Mouse (Mus musculus) myocyte (in vitro differentiated cells): ENCODE measurements around the gene Pard3b.

Source experiments
- CEBPB ChIP-seq: IDR thresholded peaks from 2 replicates; pipeline ENCODE4 v1.6.1; 2011; ENCODE audit warnings: mild to moderate bottlenecking, moderate library complexity; ENCODE audit not compliant: poor library complexity, insufficient read depth, severe bottlenecking
- MAX ChIP-seq: IDR thresholded peaks from one replicate; pipeline ENCODE4 v1.6.1; 2011; ENCODE audit warnings: low read depth, mild to moderate bottlenecking, control low read depth
- MYOD1 ChIP-seq, 3 experiments: IDR thresholded peaks; one replicate each; pipeline ENCODE4 v1.6.1; 2011; ENCODE audit warnings: control low read depth in 2 of 3, low read depth in 2 of 3, mild to moderate bottlenecking in 2 of 3, moderate library complexity in 1 of 3; ENCODE audit not compliant: insufficient read length in 2 of 3, control insufficient read depth in 1 of 3
- MYOG ChIP-seq, 3 experiments: IDR thresholded peaks; one replicate each; pipeline ENCODE4 v1.6.1; 2011; ENCODE audit warnings: control low read depth in 2 of 3, low read depth in 2 of 3, mild to moderate bottlenecking in 2 of 3; ENCODE audit not compliant: insufficient read length in 2 of 3, control insufficient read depth in 1 of 3, insufficient read depth in 1 of 3
- POLR2A ChIP-seq: IDR thresholded peaks from one replicate; pipeline ENCODE4 v1.6.1; 2011; ENCODE audit warnings: low read depth, mild to moderate bottlenecking, control low read depth, moderate library complexity; ENCODE audit not compliant: insufficient read length
- POLR2AphosphoS2 ChIP-seq: IDR thresholded peaks from one replicate; pipeline ENCODE4 v1.6.1; 2011; ENCODE audit warnings: low read depth, control low read depth; ENCODE audit not compliant: insufficient read length
- REST ChIP-seq: IDR thresholded peaks from one replicate; pipeline ENCODE4 v1.6.1; 2011; ENCODE audit warnings: mild to moderate bottlenecking, control low read depth, moderate library complexity; ENCODE audit not compliant: insufficient read depth, insufficient read length
- TCF12 ChIP-seq: IDR thresholded peaks from one replicate; pipeline ENCODE4 v1.6.1; 2011; ENCODE audit warnings: mild to moderate bottlenecking, control low read depth; ENCODE audit not compliant: poor library complexity, insufficient read depth, severe bottlenecking
- TCF3 ChIP-seq: IDR thresholded peaks from one replicate; pipeline ENCODE4 v1.6.1; 2011; ENCODE audit warnings: low read depth, control low read depth; ENCODE audit not compliant: insufficient read length
- USF1 ChIP-seq: IDR thresholded peaks from one replicate; pipeline ENCODE4 v1.6.1; 2011; ENCODE audit warnings: low read depth, mild to moderate bottlenecking, control low read depth, moderate library complexity

GRCm38 (mm10) chr1:62053167-62053638 is 414.6 kb downstream of the Pard3b start:
- TF ChIP-seq POLR2A (no peak), USF1 (no peak), TCF12 (no peak), POLR2AphosphoS2 (no peak), MAX (no peak), MYOD1 (IDR thresholded peaks at IDR 0.05; ENCODE audit: control insufficient read depth in 1 of 3, insufficient read length in 2 of 3, low read depth in 2 of 3) (no peak), MYOG (IDR thresholded peaks at IDR 0.05; ENCODE audit: control insufficient read depth in 1 of 3, insufficient read depth in 1 of 3, insufficient read length in 2 of 3, low read depth in 2 of 3) (no peak), CEBPB (no peak), TCF3 (no peak), REST (no peak)
